Mouse (Mus musculus) gastrocnemius, postnatal 14 days (tissue): ENCODE results near the gene BC048562. TPM values are rescaled to one million over a fixed set of nuclear protein-coding genes. Genes with fewer than 3 reads are reported as not detected.
A peak's percentile ranks its signal among the peaks of the same experiment; 100 is the strongest.

Experiments used
- DNase-seq: peaks from one replicate; pipeline ENCODE4 v3.0.0; 2021; ENCODE audit warnings: mixed read lengths
- intact Hi-C: fragments of 180-260 bp; cut with DNase I; formaldehyde crosslinking; loops from one replicate; pipeline ENCODE4 v1.15.1; 2025; ENCODE audit warnings: low total_unique reads
- total RNA-seq, 2 experiments: library from RNA; stranded (reverse); gene quantifications; 2 replicates each; pipeline ENCODE4 v1.2.3; 2021

BC048562 gene
- total RNA-seq, 2 experiments from 2014 or later, result not detected

DNA sequence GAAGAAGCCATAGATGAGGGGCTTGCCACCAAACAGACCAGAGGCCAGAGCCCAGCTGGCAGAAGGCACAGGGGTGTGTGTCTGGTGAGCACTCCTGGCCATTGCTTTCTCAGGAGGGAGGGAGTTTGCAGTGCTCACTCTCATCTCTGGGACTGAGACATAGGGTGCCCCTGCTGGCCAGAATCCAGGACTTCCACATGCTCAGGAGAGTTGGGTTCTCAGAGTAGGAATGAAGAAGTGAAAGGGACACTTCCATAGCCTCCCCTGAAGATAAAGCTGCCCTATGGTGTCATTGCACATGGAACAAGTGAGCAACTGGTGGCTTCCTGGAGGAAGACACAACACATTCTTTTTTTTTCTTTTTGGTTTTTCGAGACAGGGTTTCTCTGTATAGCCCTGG is 38.2 kb downstream of the BC048562 start:
- intact Hi-C loops, result no loop called here
- DNase-seq, result no peak

DNA sequence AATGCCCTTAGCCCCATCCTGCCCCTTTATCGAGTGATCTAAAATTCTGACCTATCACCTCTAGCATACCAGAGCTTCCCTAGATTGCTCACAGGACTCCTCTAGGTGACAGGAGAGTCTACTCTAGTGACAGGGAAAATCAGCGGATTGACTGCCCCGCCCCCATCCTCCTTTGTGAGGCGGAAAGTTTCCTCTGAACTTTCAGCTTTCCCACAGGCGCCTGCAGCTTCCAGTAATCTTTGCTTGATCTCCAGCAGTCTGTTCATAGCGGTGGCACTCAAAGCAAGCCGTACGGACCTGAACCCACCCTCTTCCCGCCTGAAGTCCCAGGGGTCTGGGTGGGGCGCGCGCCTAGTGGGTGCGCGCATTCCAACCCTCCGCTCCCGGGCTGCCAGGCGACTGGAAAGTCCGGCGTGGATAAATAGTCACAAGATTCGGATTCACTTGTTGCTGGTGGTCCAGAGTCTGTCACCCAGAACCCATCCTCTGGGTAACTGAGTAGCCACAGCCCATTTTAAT is 42.4 kb downstream of the BC048562 start:
- peak; percentile 86 for DNase-seq
- intact Hi-C loops, result no loop called here

DNA sequence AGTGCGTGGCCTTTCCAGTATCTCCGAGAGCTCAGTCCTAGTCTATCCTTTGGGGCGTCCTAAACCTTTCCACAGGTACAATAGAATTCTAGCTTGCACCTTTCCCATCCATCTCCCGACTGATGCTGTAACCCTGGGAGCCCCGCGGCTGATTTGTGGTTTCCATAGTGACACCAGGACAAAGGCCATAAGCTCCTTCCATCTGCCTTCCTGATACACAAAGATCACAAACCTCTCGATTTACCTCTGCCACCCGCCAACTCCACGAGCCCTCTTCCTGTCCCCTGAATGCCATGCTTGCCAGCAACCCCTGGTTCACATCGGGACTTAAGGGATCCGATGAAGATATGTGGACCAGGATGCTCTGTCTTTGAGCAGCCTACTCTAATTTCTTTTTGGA is 43.0 kb downstream of the BC048562 start:
- intact Hi-C loops, result no loop called here
- DNase-seq, result no peak

DNA sequence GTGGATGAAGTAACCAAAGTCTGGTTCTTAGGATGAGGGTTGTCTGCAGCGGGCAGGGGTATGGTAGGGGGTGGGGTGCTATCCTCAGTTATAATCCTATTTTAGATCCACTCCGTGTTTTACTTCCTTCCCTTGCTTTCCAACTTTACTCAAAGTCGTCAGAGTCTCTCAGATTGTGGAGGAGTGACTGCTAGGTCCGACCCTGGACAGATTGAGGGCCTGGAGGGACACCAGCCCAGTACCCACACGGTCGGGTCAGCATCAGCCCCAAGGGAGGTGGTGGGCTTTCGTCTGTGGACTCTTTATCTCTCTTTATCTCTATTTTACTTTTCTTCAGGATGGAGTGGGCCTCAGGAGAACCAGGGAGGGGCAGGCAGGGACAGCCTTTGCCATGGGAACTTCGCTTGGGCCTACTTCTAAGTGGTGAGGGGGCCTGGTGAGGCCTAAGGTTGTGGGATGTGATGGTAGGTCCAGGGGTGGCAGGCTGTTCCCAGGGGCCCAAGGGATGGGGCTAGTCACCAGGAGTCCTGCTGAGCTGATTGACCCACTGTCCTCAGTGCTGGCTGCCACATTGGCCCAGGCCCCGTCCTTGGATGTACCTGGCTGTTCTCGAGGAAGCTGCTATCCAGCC is 43.6 kb downstream of the BC048562 start, which contains the start of gene Lamb2:
Gene Lamb2, plus strand, starts transcription at position 16 of the 631 bp plus-strand sequence.
- intact Hi-C loops, result no loop called here
- DNase-seq, result no peak

DNA sequence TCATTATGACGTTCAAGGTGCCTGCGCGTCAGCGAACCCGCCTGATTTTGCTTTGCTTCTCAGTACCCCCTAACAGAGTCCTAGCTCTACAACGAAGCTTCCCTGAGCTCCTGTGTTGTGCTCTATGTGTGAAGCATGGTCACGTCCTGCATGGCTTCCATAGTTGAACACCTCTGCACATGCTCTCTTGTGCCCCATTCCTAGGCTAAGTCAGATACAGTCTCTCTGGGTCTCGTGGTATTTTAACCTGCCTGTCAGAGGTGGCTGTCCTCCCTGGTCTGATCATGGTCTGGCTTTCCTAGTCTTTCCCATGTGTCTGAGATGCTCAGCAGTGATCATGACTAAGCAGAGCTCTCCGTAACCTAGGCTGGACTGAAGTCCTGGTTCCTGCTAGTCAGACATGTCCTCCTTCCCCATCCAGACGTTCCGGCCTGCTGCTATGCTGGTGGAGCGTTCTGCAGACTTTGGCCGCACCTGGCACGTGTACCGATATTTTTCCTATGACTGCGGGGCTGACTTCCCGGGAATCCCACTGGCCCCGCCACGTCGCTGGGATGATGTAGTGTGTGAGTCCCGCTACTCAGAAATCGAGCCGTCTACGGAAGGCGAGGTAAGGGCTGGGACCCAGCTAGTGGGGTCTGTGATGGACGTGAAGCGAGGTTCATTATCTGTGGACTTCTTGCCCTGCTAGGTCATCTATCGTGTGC is 44.7 kb downstream of the BC048562 start:
- DNase-seq, result no peak

DNA sequence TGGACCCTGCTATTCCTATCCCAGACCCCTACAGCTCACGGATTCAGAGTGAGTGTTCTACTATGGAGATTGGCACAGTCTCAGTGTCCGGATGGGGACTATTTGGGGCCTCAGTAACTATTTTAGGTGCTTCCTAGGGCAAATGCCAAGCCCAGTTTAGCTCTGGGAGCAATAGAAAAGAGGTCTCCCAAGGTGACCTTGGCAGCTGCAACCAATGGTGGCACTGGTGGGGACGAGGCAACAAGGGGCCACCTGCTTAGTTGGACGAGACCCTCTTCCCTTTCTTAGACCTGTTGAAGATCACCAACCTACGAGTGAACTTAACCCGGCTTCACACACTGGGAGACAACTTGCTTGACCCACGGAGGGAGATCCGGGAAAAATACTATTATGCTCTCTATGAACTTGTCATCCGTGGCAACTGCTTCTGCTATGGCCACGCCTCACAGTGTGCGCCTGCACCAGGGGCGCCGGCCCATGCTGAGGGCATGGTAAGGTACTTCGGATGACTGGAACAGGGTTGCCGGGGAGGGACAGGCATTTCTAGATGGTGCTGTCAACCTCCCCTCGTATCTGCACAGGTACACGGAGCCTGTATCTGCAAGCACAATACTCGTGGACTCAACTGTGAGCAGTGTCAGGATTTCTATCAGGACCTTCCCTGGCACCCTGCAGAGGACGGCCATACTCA is 45.4 kb downstream of the BC048562 start:
- intact Hi-C loops, result no loop called here
- DNase-seq, result no peak

More for the DNA sequence above, 44.7 kb downstream of the BC048562 start:
- intact Hi-C loops, result no loop called here

DNA sequence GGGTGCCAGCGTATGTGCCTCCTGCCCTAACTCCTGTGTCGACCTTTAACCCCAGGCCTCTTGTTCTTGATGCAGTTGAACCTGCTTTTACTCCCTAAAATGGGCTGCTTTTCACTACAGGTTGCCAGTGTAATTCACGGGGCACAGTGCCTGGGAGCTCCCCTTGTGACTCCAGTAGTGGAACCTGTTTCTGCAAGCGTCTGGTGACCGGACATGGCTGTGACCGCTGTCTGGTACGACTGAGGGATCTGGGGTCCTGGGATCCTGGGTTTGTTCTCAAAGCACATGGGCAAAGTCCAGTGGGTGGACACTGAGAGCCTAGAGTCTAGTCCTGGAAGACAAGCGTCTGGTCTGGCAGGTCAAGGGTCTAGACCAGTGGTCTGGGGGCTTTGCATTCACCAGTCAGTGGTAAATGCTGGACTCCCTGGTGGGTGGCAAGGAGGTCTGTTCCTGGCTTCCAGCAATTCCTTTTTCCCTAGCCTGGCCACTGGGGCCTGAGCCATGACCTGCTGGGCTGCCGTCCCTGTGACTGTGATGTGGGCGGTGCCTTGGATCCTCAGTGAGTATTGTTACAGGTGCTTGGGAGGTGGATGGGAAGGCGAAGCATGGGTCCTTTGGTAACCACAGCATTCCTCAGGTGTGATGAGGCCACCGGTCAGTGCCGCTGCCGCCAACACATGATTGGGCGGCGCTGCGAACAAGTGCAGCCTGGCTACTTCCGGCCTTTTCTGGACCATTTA is 46.9 kb downstream of the BC048562 start:
- no peak for DNase-seq
- intact Hi-C loops, result no loop called here

DNA sequence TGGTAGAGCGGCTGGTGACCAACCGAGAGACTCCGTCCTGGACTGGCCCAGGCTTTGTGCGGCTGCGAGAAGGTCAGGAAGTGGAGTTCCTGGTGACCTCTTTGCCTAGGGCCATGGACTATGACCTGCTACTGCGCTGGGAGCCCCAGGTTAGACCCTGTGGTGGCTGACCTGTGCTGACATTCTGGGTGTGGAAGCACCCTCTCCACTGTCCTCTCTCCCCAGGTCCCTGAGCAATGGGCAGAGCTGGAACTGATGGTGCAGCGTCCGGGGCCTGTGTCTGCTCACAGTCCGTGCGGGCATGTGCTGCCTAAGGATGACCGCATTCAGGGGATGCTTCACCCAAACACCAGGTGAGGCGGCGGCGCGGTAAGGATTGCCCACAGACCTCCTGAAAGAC is 47.7 kb downstream of the BC048562 start:
- DNase-seq, result no peak
- intact Hi-C loops, result no loop called here

DNA sequence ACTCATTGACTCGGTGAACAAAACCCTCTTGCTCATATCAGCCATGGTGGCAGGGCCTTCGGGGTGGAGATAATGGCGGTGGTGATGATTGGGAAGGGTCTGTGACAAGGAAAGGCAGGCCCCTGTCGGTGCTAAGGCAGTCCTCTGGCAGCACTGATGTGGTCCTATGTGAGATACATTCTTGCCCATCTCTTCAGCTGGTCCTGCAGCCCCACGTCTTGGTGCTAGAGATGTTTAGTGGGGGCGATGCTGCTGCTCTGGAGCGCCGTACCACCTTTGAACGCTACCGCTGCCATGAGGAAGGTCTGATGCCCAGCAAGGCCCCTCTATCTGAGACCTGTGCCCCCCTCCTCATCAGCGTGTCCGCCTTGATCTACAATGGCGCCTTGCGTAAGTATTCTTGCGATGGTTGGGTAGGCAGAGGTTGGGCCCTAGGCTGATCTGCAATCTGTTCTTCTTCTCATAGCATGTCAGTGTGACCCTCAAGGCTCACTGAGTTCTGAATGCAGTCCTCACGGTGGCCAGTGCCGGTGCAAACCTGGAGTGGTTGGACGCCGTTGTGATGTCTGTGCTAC is 49.1 kb downstream of the BC048562 start:
- DNase-seq, result no peak
- intact Hi-C loops, result no loop called here

DNA sequence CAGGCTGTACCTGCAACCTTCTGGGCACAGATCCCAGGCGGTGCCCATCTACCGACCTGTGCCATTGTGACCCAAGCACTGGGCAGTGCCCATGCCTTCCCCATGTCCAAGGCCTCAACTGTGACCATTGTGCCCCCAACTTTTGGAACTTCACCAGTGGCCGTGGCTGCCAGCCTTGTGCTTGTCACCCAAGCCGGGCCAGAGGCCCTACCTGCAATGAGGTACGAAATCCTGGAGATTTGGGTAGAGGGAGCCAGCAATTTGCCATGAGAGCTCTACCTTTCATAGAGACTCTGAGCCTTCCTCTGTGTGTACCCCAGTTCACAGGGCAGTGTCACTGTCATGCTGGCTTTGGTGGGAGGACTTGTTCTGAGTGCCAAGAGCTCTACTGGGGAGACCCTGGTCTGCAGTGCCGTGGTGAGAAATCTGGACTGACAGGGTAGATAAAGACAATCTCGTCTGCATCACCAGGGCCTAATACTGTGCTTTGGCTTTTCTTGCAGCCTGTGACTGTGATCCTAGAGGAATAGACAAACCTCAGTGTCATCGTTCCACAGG is 50.8 kb downstream of the BC048562 start:
- intact Hi-C loops, result no loop called here
- no peak for DNase-seq

DNA sequence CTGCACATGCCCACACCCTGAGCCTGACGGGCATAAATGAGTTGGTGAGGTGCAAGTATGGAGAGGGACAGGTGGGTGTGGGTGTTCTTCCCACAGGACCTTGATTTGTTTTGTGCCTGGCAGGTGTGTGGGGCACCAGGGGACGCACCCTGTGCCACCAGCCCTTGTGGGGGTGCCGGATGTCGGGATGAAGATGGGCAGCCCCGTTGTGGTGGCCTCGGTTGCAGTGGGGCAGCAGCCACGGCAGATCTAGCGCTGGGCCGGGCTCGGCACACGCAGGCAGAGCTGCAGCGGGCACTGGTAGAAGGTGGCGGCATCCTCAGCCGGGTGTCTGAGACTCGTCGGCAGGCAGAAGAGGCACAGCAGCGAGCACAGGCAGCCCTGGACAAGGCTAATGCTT is 52.1 kb downstream of the BC048562 start:
- no peak for DNase-seq
- intact Hi-C loops, result no loop called here

DNA sequence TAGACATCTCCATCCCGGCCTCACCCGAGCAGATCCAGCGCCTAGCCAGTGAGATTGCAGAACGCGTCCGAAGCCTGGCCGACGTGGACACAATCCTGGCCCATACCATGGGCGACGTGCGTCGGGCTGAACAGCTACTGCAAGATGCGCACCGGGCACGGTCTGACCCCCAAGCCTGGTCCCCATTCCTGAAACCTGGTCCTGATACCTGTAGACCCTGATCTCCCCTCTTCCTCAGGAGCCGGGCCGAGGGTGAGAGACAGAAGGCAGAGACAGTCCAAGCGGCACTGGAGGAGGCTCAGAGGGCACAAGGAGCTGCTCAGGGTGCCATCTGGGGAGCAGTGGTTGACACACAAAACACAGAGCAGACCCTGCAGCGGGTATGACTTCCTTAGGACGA is 52.9 kb downstream of the BC048562 start:
- DNase-seq, result no peak
- intact Hi-C loops, result no loop called here

DNA sequence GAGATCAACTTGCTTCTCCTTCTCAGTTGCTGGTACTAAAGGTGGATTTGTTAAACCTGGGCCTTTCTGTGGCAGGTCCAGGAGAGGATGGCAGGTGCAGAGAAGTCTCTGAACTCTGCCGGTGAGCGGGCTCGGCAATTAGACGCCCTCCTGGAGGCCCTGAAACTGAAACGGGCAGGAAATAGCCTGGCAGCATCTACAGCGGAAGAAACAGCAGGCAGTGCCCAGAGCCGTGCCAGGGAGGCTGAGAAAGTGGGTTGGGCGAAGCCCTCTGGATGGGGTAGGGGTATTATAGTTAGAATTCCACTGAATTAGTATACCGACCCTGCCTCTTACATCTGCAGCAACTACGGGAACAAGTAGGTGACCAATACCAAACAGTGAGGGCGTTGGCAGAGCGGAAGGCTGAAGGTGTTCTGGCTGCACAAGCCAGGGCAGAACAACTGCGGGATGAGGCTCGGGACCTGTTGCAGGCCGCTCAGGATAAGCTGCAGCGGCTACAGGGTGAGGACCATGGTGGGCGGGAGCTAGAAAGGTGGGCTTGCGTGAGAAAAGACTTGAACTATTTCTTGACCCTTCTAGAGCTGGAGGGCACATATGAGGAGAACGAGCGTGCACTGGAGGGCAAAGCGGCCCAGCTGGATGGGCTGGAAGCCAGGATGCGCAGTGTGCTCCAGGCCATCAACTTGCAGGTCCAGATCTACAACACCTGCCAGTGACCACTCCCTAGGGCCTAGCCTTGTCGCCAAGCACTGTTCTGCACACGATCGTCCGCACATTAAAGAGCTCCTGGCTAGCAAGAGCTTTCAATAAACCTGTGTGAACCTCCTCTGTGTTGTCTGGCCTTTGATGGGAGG is 53.6 kb downstream of the BC048562 start:
- DNase-seq, result no peak
- intact Hi-C loops, result no loop called here

DNA sequence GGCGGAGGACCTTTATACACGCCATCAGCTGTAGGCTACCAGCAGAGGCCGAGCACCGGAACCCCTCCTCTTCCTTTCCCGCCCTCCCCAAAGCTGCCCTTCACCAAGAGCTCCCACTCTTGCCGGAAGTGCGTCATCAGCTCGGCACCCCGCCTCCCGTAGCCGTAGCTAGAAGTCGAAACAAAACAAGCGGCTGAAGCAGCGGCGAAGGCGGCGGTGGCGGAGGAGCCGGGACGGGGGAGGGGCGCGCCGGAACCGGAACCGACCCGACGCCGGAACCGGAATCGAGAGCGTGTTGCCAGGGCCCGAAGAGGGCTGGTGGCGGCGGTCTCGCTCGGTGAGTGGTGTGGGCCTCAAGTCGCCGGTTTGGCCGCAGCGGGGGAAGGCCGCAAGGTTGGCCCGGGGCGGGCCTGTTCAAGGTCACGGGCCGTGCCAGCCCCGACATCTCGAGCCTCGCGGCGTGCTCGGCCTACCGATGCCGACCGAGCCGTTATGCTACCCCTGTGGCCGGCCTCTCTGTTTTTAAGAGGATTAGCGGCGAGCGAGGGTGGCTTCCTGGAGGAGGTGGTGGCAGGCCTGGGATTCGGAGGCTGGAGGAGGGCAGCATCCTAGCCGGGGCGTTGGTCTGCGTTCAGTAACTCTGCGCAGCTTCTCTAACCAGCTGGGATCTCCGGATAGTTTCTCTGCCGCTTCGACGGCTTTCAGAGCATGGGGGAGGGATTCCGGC is 54.4 kb downstream of the BC048562 start, which contains the start of gene Usp19:
Gene Usp19, plus strand, starts transcription at position 44 of the 727 bp plus-strand sequence.
- intact Hi-C loops, result no loop called here
- DNase-seq, result peak; percentile 96

DNA sequence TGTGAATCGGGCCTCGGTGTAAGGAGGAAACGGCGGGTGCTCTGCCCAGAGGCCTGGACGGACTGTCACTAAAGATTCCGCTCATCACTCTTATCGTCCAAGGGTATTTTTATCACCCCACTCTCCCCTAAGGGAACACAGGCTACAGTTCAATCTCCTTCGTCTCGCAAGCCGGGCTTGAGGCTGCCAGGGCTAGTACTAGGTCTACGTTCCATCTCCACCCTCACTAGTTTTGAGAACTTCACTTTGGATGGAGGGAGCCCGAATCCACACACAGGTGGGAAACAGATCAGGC is 55.0 kb downstream of the BC048562 start:
- DNase-seq, result no peak
- intact Hi-C loops, result no loop called here

DNA sequence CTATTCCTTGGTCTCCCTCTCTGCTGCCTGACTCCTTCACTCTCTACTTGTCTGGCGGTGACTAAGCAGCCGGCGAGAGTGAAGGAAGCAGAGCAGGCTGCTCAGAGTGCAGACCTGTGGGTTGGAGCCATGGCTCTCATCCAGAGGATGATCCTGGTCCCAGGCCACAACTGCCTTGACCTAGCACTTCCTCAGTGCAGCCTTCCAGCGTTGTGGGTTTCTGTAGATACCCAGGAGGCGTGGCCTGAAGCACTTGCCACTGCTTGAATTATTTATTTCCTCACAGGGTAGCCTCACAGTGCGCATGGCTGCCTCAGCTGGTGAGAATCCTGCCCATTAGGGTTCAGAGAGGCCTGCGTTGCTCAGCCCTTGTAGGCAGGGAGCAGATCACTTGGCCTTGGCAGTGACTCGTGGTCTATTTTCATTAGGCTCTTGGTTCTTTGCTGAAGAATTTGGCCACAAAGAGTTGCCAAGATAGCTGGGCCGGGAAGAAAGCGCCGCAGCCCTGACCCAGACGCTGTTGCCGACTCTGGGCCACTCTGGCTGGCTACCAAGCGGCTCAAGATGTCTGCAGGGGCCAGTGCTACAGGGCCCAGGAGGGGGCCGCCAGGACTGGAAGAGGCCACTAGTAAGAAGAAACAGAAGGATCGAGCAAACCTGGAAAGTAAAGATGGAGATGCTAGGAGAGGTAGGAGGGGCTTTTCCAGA is 55.9 kb downstream of the BC048562 start:
- intact Hi-C loops, result loop anchor here (2.0 kb wide), 1 partner anchor 67 kb away; no protein-coding TSS in a partner anchor
- DNase-seq, result peak; percentile 61

DNA sequence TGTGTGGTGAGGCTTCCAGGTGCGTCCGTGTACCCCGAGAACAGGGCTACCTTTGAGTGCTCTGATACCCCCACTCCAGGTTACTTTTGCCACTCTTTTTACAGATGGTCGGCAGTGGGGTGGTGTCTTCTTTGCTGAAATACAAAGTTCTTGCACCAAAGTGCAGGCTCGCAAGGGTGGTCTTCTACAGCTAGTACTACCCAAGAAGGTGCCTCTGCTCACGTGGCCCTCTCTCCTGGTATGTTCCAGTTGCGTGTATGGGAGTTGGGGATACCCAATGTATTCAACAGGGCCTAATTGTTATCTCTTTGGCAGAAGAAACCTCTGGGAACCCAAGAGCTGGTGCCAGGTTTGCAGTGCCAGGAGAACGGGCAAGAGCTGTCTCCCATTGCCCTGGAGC is 57.0 kb downstream of the BC048562 start:
- peak; percentile 3 for DNase-seq
- intact Hi-C loops, result loop anchor here (2.0 kb wide), 1 partner anchor 66 kb away; no protein-coding TSS in a partner anchor
